Mouse (Mus musculus) adrenal gland, adult 18-20 months (tissue): ENCODE data around the gene Prkag2. TPM values are rescaled to one million over a fixed set of nuclear protein-coding genes. Genes with fewer than 3 reads are reported as not detected.
"Not testable (repeated sequence)": the region's sequence is repeated elsewhere in the genome, so short reads cannot be mapped to it uniquely, and the experiment has no call there.

Source experiments
- DNase-seq, 2 experiments: peaks; one replicate each; pipeline ENCODE4 v3.0.0; 2021 to 2022; ENCODE audit warnings: low spot score in 2 of 2
- total RNA-seq, 2 experiments: library from RNA; stranded (reverse); gene quantifications; 1 replicate in 1 of 2; 2 replicates in 1 of 2; pipeline ENCODE4 v1.2.3; 2021

Gene Prkag2
- total RNA-seq, 2 experiments from 2014 or later: 33.2 to 39.4 TPM

DNA sequence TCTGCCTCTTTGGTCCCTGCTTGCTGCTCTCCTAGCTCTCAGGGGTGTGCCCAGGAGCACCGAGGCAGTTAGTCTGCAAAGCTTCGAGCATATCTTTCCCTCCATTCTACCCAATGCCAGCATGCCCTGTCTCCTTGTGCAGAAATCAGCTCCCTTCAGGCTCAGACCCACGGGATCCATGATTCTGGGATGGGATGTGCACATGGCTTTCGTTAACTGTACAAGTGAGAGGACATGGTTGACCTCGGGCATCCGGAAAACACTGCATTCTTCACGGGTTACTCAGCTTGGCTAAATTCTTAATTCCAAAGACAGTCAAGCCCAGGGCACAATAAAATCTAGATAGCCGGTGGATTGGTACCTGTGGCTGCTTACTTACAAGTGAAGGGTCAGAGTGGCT lies 213.2 kb downstream of the Prkag2 start:
- no peak for DNase-seq

DNA sequence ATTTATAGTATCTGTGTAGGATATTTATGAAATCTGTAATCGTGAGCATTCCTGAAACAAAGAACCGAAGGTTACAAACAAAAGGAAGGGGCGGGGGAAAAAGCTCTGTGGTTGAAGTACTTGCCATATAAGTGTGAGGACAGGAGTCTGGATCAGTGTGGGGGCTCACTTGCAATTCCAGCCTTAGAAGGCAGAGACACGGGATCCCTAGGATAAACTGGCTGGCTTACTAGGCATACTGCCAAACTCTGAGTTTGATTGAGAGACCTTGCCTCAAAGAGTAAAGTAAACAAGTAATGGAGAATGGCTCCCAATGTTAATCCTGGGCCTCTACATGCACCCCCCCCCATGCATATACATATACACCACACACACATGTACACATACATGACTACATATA lies 221.7 kb downstream of the Prkag2 start:
- no peak for DNase-seq

GRCm38 (mm10) chr5:24877836-24878624 lies 222.4 kb downstream of the Prkag2 start:
- no peak for DNase-seq

- DNase-seq: no peak
These were observed 223.8 kb downstream of the Prkag2 start for GRCm38 (mm10) chr5:24876653-24877052.

DNA sequence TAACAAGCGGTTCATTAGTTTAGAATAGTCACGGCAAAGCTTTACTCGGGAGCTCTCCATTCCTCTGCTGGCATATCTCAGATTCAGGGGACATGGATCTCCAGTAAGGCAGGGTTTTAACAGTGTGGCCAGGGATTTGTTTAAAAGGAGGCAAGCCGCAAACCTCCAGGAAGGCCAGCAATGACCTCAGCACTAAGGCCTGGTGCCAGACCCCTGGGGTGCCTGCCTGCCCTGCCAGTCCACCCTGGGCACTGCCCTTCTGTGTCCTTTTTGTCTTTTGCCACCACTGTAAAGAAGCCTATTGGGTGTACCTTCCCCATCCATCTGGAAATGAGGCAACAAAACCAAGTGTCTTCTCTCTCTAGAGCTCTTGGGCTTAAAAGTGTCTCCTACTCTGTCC lies 226.3 kb downstream of the Prkag2 start:
- no peak for DNase-seq

DNA sequence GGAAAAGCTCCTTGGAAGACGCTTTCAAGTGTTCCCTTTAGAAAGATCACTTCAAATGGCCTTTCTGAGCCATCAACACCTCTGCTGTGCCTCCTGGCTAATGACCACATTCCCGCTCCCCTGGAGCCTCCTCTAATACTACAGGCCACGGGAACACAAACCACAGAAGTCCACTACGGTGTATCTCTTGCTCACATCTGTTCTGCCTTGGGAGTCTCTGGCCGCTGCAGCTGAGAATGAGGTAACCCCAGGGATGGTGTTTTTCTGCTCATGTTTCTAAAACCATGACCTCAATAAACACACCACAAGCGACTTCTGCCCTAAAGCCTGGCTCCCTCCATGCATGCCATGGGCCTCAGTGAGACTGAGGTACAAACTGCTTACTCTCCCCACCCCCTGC lies 227.2 kb downstream of the Prkag2 start:
- no peak for DNase-seq

DNA sequence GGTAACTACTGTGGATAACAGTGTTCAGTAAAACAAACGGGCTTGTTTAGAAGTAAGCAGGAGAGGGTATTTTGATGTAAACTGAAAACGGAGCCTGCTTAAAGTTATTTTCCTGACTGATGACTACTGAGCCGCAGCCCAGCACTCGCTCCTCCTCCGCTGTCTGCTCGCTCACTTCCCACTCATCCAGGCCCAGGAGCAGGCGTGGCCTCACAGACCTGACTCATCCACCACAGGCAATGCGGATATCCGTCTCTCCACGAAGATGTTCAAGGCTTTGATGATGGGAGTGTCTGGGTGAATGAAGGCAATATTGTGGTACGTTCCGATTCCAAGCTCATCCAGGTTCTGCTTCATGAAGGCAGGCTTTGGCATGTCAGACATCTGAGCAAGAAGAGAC lies 229.2 kb downstream of the Prkag2 start:
- peak in 1 of 2 experiments; percentile 28 for DNase-seq

DNA sequence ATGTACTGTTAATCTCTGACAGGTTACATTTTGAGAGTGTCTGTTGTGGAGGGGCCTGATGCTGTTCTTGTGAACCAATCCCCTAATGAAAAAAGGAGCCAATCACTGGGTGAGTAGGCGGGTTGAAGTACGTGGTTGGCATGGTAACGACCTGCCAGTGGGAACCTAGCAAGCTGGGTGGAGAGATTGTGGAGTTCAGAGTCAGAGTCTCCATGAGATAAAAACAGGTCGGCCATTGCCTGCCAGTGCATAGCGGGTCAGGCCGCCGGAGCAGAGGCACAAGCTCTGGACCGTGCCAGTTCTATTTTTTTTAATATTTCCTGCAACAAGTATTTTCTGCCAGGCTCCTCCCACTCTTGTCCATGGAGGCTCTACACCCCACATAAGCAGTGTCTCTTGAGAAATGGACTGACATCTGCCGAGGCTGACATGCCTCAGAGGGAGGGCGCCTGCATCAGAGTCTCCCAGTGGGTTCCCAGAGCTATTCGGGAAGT lies 230.6 kb downstream of the Prkag2 start:
- DNase-seq: no peak

DNA sequence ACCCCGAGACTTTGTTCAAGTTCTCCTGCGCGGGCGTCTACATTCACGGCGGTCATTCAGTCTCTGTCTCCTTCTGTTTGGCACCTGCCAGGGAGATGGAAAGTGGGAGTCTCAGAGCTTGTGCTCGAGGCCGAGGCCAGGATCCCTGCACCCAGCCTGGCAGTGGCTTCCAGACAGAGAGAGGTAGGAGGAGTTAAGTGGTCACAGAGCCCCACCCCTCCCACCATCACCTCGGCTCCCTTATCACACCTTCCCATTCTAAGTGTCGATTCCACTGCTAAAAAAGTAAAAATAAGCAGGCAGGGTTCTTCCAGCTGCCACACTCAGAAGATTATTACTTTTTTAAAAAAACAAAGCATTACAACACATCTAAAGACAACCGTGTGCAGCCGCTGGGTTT lies 236.6 kb downstream of the Prkag2 start:
- no peak for DNase-seq

- DNase-seq: no peak
These were observed 239.0 kb downstream of the Prkag2 start for GRCm38 (mm10) chr5:24861449-24861930.

- no peak for DNase-seq
These were observed 239.6 kb downstream of the Prkag2 start for GRCm38 (mm10) chr5:24860635-24861448.

DNA sequence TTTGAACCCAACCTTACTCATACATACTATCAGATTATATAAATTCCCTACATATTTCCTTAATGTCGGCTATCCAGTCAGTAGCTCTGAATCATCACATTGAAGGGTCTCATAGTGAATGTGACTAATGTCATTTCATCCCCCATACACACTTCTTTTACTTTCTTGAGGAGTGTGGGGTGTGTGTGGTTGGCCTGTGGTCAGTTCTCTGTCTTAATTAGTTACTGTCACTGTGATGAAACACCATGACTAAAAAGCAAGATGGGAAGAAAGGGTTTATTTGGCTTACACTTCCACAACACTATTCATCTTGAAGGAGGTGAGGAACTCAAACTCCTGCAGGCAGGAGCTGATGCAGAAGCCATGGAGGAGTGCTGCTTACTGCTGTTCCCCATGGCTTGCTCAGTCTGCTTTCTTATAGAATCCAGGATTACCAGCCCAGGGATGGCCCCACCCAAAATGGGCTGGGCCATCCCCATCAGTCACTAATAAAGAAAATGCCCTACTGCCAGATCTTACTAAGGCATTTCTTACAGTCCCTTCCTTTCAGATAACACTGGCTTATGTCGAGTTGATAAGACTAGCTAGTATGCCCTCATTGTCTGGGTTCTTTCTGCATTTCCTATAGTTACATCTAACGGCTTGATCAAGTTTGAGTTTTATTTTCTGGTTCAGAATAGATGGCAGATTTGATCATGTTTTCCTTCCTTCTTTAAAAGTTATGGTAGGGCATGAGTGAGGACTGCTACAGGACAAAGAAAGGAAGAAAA lies 240.5 kb downstream of the Prkag2 start:
- DNase-seq: no peak

GRCm38 (mm10) chr5:24854827-24855600 lies 245.4 kb downstream of the Prkag2 start:
- no peak for DNase-seq

DNA sequence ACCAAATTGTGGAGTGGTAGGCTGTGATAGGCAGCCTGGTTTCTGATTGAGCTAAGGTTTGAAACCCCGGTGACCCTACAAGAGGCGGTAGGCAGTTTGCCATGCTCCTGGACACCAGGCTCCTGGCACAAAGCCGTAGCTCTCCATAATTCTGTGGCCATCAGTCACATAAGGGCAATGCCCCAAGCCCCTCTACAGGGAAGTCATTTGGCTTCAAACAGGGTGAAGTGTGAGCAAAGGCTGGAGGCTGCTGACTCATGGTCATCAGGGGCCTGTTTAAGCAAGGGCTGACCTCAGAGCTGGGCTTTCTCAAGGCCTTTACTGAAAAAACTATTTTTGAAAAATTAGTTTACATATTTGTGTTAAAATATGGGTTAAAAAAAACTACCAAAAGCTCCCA lies 246.2 kb downstream of the Prkag2 start:
- DNase-seq: peak; percentile 32 to 35

- DNase-seq: not testable (repeated sequence)
These were observed 252.2 kb downstream of the Prkag2 start for GRCm38 (mm10) chr5:24848261-24848660.

DNA sequence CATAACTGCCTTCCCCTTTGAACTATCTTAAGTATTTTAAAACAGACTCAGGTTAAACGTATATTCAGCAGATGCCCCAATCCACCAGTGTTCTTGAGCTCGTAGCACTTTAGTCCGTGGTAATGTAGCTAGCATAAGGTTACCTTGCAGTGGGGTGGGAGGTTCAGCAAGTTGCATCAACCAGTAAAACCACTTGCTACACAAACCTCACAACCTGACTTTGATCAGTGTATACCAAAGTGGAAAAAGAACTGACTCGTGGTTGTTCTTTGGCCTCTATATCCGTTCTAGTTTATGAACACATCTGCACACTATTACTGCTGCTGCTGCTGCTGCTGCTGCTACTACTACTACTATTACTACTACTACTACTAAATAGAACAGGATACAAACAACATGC lies 256.6 kb downstream of the Prkag2 start:
- no peak for DNase-seq

- no peak for DNase-seq
These were observed 257.4 kb downstream of the Prkag2 start for GRCm38 (mm10) chr5:24843103-24843475.

GRCm38 (mm10) chr5:24842274-24843102 lies 258.0 kb downstream of the Prkag2 start, which contains the start of gene Rheb:
Rheb (minus strand) TSS chr5:24842624.
- peak; percentile 94 to 96 for DNase-seq

DNA sequence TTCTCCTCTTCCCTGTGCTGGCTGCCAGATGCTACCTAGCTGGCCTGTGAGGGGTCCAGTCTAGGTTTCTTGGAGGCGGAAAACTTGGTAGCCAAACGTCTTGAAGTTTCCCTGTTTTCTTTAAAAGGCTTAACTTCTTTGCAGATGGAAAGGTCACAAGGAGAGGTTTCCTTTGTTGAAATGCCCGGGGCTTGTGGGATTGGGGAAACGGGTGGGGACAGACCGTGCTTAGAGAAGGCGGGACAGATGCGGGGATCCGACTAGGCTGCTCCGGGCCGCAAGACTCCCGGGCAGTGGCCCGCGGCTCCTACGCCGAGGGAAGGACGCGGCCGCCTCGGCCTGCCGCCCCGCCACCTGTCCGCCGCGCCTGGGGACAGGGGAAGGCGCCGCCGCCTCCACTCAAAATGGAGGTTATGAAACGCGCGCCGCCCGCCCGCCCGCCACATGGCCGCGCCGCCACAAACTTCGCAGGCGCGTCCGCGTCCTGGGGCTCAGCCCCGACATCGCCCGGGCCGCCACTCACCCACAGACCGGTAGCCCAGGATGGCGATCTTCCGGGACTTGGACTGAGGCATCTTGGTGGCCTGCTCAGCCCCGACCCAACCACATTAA lies 258.7 kb downstream of the Prkag2 start:
- peak in 1 of 2 experiments; percentile 59 for DNase-seq
